Mouse (Mus musculus) erythroblast, embryonic 14.5 days (primary cell): ENCODE results near the gene Serinc5. TPM values are rescaled to one million over a fixed set of nuclear protein-coding genes. Genes with fewer than 3 reads are reported as not detected.
"Not testable (repeated sequence)": the region's sequence is repeated elsewhere in the genome, so short reads cannot be mapped to it uniquely, and the experiment has no call there.

Source experiments
- H3K27me3 ChIP-seq: 2 replicates; pipeline ENCODE4 v1.6.1; 2012; ENCODE audit warnings: inconsistent platforms; ENCODE audit not compliant: control insufficient read depth
- H3K36me3 ChIP-seq: 2 replicates; pipeline ENCODE4 v1.6.1; 2012; ENCODE audit warnings: mild to moderate bottlenecking, inconsistent platforms; ENCODE audit not compliant: control insufficient read depth
- H3K4me1 ChIP-seq: 2 replicates; pipeline ENCODE4 v1.6.1; 2012; ENCODE audit warnings: inconsistent platforms; ENCODE audit not compliant: control insufficient read depth
- H3K4me3 ChIP-seq: replicated peaks from 2 replicates; pipeline ENCODE3; 2012; ENCODE audit warnings: moderate library complexity, mild to moderate bottlenecking, inconsistent platforms
- H3K9me3 ChIP-seq: 2 replicates; pipeline ENCODE4 v1.6.1; 2012; ENCODE audit warnings: low read length, inconsistent platforms, mixed read lengths; ENCODE audit not compliant: control insufficient read depth
- GATA1 ChIP-seq: IDR thresholded peaks from 2 replicates; pipeline ENCODE4 v1.6.1; 2012; ENCODE audit warnings: low read length, inconsistent platforms, mixed read lengths
- TAL1 ChIP-seq: IDR thresholded peaks from 3 replicates; pipeline ENCODE4 v1.6.1; 2012; ENCODE audit warnings: low read length, inconsistent platforms, mixed read lengths
- polyA plus RNA-seq: library from polyadenylated mRNA; stranded (reverse); fragments of >175 nt; gene quantifications from 2 replicates; pipeline ENCODE4 v1.2.3, GENCODE M21; 2012

Serinc5 gene
- polyA plus RNA-seq, 1 experiment, result 0.58 TPM

- Histone ChIP-seq H3K4me3 (no peak overlapping the region), H3K27me3 (no peaks in the 10 kb centered on the region), H3K36me3 (peaks cover 91% of the 10 kb centered on the region), H3K4me1 (no peaks in the 10 kb centered on the region; the same call in 1 of the 2 replicates), H3K9me3 (no peaks in the 10 kb centered on the region)
- TF ChIP-seq GATA1 (no peak), TAL1 (no peak)
Observed at GRCm38 (mm10) chr13:92685273-92685672, 74.4 kb downstream of the Serinc5 start.

GRCm38 (mm10) chr13:92687151-92687550 lies 76.3 kb downstream of the Serinc5 start:
- H3K36me3 ChIP-seq, result peaks cover 98% of the 10 kb centered on the region
- not testable (repeated sequence) for H3K4me1 ChIP-seq, H3K9me3 ChIP-seq, H3K27me3 ChIP-seq, H3K4me3 ChIP-seq

- no peak for TF ChIP-seq GATA1
- TF ChIP-seq TAL1, result no peak
- H3K36me3 ChIP-seq, result peaks cover 97% of the 10 kb centered on the region
Observed at GRCm38 (mm10) chr13:92689061-92689460, 78.2 kb downstream of the Serinc5 start.

GRCm38 (mm10) chr13:92693866-92694550 lies 83.1 kb downstream of the Serinc5 start:
- H3K36me3 ChIP-seq, result peaks cover 97% of the 10 kb centered on the region
- H3K9me3 ChIP-seq, result no peaks in the 10 kb centered on the region
- no peaks in the 10 kb centered on the region for H3K4me1 ChIP-seq
- H3K27me3 ChIP-seq, result no peaks in the 10 kb centered on the region
- no peak overlapping the region for H3K4me3 ChIP-seq
- TF ChIP-seq TAL1 (no peak), GATA1 (no peak)

More at GRCm38 (mm10) chr13:92689061-92689460, 78.2 kb downstream of the Serinc5 start:
- Histone ChIP-seq H3K4me3 (no peak overlapping the region), H3K4me1 (no peaks in the 10 kb centered on the region; the same call in 1 of the 2 replicates), H3K9me3 (no peaks in the 10 kb centered on the region), H3K27me3 (no peaks in the 10 kb centered on the region)

- no peaks in the 10 kb centered on the region for H3K27me3 ChIP-seq
- H3K36me3 ChIP-seq, result peaks cover 97% of the 10 kb centered on the region
- TF ChIP-seq TAL1 (no peak), GATA1 (no peak)
- H3K4me1 ChIP-seq, result no peaks in the 10 kb centered on the region
- no peaks in the 10 kb centered on the region for H3K9me3 ChIP-seq
- H3K4me3 ChIP-seq, result no peak overlapping the region
Observed at GRCm38 (mm10) chr13:92696491-92696939, 85.6 kb downstream of the Serinc5 start.

GRCm38 (mm10) chr13:92697141-92697540 lies 86.2 kb downstream of the Serinc5 start:
- Histone ChIP-seq H3K4me1 (no peaks in the 10 kb centered on the region), H3K27me3 (no peaks in the 10 kb centered on the region), H3K4me3 (no peak overlapping the region), H3K36me3 (peaks cover 98% of the 10 kb centered on the region), H3K9me3 (no peaks in the 10 kb centered on the region)
- TF ChIP-seq GATA1, result no peak
- TF ChIP-seq TAL1, result no peak

- no peaks in the 10 kb centered on the region for H3K27me3 ChIP-seq
- H3K9me3 ChIP-seq, result no peaks in the 10 kb centered on the region
- no peak overlapping the region for H3K4me3 ChIP-seq
- no peaks in the 10 kb centered on the region for H3K4me1 ChIP-seq
- H3K36me3 ChIP-seq, result peaks cover 100% of the 10 kb centered on the region
- TF ChIP-seq TAL1, result no peak
- TF ChIP-seq GATA1, result no peak
Observed at GRCm38 (mm10) chr13:92698781-92699180, 87.9 kb downstream of the Serinc5 start.

GRCm38 (mm10) chr13:92699395-92699794 lies 88.5 kb downstream of the Serinc5 start:
- Histone ChIP-seq H3K36me3 (peaks cover 100% of the 10 kb centered on the region), H3K4me3 (no peak overlapping the region), H3K27me3 (no peaks in the 10 kb centered on the region), H3K9me3 (no peaks in the 10 kb centered on the region), H3K4me1 (no peaks in the 10 kb centered on the region)
- TF ChIP-seq TAL1, result no peak
- no peak for TF ChIP-seq GATA1

- peaks cover 98% of the 10 kb centered on the region for H3K36me3 ChIP-seq
- no peaks in the 10 kb centered on the region for H3K27me3 ChIP-seq
Observed at GRCm38 (mm10) chr13:92702035-92702434, 91.1 kb downstream of the Serinc5 start.

More at GRCm38 (mm10) chr13:92702035-92702434, 91.1 kb downstream of the Serinc5 start:
- Histone ChIP-seq H3K4me3 (no peak overlapping the region), H3K4me1 (no peaks in the 10 kb centered on the region), H3K9me3 (no peaks in the 10 kb centered on the region)
- no peak for TF ChIP-seq GATA1
- TF ChIP-seq TAL1, result no peak
